Mouse (Mus musculus) cortical plate, adult 2 months (tissue): ENCODE measurements around the gene Rpusd1.

Experiments
- CTCF ChIP-seq: fragments of 200-500 bp; IDR thresholded peaks from 2 replicates; pipeline ENCODE4 v1.5.1; 2011; ENCODE audit warnings: mild to moderate bottlenecking, control low read depth, low read length; ENCODE audit not compliant: insufficient read depth; ENCODE audit errors: extremely low read depth
- POLR2A ChIP-seq: fragments of 200-500 bp; IDR thresholded peaks from 2 replicates; pipeline ENCODE4 v1.6.1; 2011; ENCODE audit warnings: mild to moderate bottlenecking, low read length, control low read depth; ENCODE audit not compliant: insufficient read depth; ENCODE audit errors: extremely low read depth

- TF ChIP-seq CTCF (no peak), POLR2A (no peak)
Observed at GRCm38 (mm10) chr17:25677969-25678368, 49.5 kb upstream of the Rpusd1 start.
